Mouse (Mus musculus) spleen, adult 2 months (tissue): ENCODE measurements around the gene March6.

Source experiments
- CTCF ChIP-seq: fragments of 200-500 bp; IDR thresholded peaks from 2 replicates; pipeline ENCODE4 v1.5.1; 2011; ENCODE audit warnings: mild to moderate bottlenecking, inconsistent platforms; ENCODE audit not compliant: insufficient read depth, insufficient read length, insufficient replicate concordance; ENCODE audit errors: extremely low read depth
- POLR2A ChIP-seq: fragments of 200-500 bp; IDR thresholded peaks from 2 replicates; pipeline ENCODE4 v1.6.1; 2011; ENCODE audit warnings: low read depth, low read length, inconsistent platforms

DNA sequence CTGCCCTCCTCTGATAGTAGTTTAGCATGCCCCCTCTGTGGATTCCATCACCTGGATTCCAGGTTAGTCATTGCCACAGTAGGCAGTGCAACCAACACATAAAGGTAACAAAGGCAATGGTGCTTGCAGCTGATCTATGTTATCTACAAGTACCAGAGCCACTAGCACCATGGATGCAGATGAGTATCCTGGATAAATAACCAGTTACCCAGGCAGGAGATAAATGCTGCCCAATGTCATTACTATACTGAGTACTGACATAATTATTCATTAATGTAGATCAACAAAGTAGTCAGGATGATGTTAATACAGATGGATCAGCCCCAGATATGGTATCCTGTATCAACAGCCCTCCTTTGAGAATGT is 19.5 kb downstream of the March6 start:
- TF ChIP-seq CTCF (no peak), POLR2A (no peak)
